Mouse (Mus musculus) kidney, adult 9 months (tissue): ENCODE measurements around the gene Asb16.

Source experiments
- DNase-seq: peaks from one replicate; pipeline ENCODE4 v3.0.0; 2022

Asb16 gene

GRCm38 (mm10) chr11:102288027-102288804 is 19.7 kb downstream of the Asb16 start:
- no peak for DNase-seq

DNA sequence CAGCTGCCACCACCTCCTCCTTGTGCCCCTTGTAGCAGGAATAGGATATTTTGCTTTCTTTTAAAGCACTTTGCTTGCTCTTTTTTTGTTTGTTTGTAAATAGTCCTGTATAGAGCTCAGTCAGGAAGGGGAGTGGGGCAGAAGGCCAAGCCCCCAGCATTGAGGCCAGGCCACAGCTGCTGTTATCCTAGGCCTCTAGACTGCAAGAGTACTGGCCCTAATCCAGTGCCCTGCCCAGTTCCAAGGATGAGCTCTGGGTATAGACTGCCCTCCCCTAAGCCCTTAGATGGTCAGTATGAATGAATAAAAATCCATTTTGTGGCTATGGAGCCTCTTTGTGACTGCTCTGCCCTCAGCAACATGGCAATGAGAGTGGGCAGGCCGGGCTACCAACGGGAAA is 20.4 kb downstream of the Asb16 start:
- DNase-seq: no peak

- no peak for DNase-seq
These were observed 21.1 kb downstream of the Asb16 start for GRCm38 (mm10) chr11:102289511-102290100.

GRCm38 (mm10) chr11:102290141-102290540 is 21.6 kb downstream of the Asb16 start:
- no peak for DNase-seq

DNA sequence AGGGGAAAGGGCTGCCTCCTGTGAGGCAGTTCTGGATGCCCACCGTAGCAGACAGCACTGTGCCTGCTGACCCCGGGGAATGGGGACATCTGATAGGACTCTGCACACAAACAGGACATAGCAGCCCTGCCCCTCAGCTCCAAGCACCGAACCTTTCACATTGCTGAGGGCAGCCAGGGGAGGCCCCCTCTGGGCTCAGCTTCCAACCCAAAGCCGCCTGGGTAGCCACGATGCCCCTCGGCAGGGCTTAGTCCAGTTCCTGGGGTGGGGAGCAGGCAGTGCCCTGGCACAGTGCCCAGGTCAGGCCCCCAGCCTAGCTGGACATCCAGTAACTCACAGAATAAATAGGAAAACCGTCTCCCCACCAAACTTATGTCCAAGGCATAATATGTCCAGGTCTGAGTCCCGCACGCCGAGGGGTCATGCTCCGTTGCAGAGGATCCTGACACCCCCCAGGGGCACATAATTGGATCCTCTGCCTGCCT is 22.6 kb downstream of the Asb16 start:
- DNase-seq: no peak

DNA sequence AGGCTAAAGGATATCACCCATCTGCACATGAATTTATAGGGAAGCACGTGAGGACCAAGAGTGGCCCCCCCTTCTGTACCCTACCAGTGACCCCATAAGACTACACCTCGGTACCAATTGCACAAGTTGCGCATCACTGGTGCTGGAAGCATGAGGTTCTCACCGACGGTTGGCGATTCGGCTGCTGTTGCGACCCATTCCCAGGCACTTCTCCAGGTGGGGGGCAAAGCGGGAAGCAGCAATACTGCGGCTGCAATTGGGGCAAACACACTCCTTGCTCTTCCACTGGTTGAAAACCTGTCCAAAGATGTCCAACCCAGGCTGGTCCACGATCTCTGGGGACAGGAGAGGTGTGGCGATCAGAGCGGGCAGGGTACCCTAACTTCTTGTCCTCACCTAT is 25.4 kb downstream of the Asb16 start:
- DNase-seq: no peak

DNA sequence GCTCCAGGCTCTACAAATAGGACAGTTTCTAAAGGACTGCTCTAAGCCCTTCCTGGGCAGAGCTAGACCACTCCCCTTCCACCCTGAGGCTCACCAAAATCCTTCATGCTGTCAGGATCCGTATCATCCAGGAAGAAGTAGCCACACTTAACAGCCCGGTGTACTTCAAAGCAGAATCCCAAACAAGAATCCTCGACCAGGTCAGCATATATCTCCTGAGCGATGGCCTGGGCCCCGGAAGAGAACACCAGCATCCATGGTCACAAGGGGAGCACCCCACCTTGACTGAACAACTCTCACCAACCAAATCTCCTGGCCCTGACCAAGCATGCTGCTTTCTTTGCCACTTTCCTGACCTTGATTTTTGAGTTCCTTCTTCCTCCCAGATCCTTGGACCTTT is 25.9 kb downstream of the Asb16 start:
- DNase-seq: no peak

GRCm38 (mm10) chr11:102294887-102295597 is 26.5 kb downstream of the Asb16 start:
- DNase-seq: no peak

DNA sequence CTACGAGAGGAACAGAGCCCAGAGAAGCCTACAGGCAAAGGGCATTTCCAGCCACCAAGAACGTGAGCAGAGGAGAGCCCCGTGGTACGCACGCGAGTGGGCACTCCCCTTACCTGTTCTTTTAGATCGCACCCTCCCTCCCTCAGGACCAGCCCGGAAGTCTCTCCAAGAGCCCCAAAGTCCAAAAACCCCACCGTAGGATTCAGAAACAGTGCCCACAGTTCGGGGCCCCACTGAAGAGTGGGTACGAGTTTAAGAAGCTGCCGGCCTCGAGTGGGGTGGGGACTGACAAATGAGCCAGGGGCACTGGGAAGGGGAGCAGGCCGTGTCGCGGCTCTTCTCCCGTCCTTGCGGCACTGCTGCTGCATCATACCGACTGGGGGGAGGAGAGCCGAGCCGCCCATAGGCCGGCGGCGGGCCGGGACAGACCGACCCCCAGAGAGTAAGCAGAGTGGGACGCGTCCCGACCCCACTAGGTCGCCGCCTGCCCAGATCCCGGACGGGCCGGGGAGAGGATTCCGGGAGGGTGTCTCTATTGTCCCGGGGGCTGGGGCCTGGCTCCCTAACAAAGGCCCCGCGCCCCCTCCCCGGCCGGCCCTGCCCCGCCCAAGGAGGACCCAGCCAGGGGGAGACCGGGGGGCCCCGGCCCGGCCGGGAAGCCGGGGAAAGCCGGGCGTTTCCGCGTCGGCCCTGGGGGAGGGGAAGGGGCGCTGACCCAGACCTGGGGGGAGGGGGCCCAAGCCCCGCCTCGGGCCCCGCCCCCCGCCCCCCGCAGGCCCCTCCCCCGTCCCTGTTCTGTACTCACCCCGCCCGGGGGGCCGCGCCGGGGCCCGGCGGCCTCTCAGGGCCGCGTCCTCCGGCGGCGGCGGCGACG is 27.3 kb downstream of the Asb16 start:
- peak; percentile 51 for DNase-seq

- peak; percentile 99 for DNase-seq
These were observed 28.2 kb downstream of the Asb16 start, which contains the start of gene Atxn7l3 for GRCm38 (mm10) chr11:102296491-102297472. Atxn7l3 (minus strand) TSS chr11:102296631.

- no peak for DNase-seq
These were observed 29.3 kb downstream of the Asb16 start for GRCm38 (mm10) chr11:102297577-102298556.

GRCm38 (mm10) chr11:102299839-102300238 is 31.3 kb downstream of the Asb16 start:
- peak; percentile 81 for DNase-seq

GRCm38 (mm10) chr11:102304141-102304540 is 35.6 kb downstream of the Asb16 start:
- no peak for DNase-seq

DNA sequence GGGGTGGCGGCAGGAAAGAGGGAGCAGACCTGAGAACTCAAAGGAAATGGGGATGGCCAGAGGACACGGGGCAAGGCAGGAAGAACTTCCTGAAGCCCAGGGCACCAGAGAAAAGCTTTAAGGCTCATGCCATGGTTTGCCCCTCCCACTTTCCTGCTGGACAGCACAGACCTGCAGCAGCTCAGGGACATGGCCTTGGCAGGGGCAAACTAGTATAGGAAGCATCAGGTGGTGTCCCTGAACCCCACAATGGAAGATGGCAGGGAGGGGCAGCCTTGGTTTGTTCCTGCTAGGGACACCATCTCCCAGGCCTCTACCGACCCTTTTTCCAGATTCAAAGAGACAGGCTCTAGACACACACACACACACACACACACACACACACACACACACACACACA is 36.8 kb downstream of the Asb16 start:
- DNase-seq: no peak

- no peak for DNase-seq
These were observed 39.6 kb downstream of the Asb16 start for GRCm38 (mm10) chr11:102308104-102308503.

DNA sequence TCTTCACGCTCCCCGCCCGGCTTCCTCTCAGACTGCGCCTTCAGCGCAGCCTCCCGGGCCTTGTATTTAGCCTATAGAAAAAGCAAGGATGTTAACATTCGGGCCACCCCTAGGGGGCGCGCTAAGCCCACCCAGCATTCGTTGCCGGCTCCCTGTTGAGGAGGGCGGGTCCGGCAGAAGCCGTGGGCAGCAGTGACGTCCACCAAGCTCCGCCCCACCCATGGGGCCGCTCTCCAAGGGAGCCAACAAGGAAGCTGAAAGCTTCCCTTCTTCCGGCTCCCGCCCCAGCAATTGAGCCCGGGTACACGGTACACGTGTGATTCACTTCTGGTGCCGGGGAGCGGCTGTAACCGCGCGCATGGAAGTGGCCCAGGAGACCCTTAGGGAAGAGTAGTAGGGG is 40.4 kb downstream of the Asb16 start:
- peak; percentile 97 for DNase-seq

- DNase-seq: no peak
These were observed 41.5 kb downstream of the Asb16 start for GRCm38 (mm10) chr11:102309821-102310617.

DNA sequence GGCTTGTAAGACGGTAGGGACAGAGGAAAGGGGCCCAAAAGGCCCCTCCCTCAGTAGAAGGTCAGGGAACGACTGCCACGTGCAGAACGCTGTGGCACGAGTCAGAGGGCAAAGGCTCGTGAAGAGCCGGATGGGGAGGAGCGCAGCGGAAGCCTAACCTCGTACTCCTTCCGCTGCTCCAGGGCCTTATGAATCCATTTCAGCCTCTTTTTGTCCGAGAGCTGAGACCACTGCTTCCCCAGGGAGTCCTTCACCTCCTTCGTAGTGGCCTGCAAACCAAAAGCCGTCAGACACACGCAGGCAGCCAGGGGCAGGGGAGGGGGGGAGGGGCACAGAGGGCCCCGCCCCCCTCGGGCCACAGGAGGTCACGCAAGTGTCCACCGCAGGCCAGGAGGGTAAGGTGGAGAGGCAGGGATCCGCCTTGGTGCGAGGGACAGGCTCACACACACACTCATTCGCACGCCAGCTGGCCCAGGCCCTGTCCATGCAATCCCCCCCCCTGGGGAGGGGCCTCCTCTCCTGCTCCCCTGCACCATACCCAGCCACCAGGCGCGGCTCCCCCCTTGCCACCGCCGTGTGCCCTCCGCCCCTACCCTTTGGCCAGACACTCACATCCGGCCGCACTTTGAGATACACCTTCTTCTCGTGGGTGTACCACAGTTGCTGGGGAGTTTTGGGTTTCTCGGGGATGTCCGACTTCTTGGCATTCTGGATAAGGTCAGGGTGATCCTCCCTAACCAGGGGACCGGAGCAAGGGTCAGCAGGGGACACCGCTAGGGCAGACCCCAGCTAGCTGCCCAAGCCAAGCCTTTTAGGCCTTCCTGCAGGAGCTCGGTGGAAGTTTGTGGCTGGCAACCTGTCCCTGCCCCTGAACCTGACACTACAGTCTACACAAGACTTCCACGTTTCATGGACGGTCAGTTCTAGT is 42.5 kb downstream of the Asb16 start:
- DNase-seq: peak; percentile 60
